Mouse (Mus musculus): ENCODE results near the gene Bzw1. TPM values are rescaled to one million over a fixed set of nuclear protein-coding genes. Genes with fewer than 3 reads are reported as not detected.

The Bzw1 gene
- total and polyA plus RNA-seq, 2 experiments = 16.1 to 103 TPM

DNA sequence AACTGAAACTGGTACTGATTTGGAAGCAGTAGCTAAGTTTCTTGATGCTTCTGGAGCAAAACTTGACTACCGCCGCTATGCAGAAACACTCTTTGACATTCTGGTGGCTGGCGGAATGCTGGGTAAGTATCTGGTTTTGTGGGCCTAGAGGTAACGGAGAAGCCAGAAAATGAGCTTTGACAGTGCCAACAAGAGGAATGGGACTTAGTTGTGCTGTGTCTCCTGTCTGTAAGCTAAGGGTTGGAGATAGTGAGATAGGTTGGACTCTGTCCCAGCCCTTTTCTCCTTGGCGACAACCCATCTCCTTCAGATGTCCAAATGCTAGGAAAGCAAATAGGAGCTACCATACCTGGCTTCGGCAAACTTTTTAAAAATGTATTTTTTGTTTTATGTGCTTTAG lies 5.0 kb downstream of the Bzw1 start:
- Histone ChIP-seq H3K79me2 (ENCODE audit: control insufficient read depth, insufficient read depth, low read length) (peaks cover 9% of the 10 kb centered on the region; the same call in 1 of the 2 replicates), H3K4me3 (ENCODE audit: insufficient read depth, low read depth, low read length) (no peak overlapping the region), H3K4me1 (ENCODE audit: control insufficient read depth, insufficient read depth, low read length) (peaks cover 3% of the 10 kb centered on the region), H3K27me3 (ENCODE audit: control insufficient read depth, insufficient read depth, low read length) (no peaks in the 10 kb centered on the region), H3K36me3 (ENCODE audit: control insufficient read depth, insufficient read depth, low read length) (peaks cover 68% of the 10 kb centered on the region), H3K9ac (ENCODE audit: low read depth, low read length) (no peak overlapping the region), H3K27ac (replicated peaks; ENCODE audit: insufficient read depth, low read depth, low read length) (no peak overlapping the region)
- no peak for DNase-seq (ENCODE audit: extremely low read depth, low read depth, low spot score)
- WGBS = 88% methylated on average over 6 of the region's 6 CpGs
- no peak for TF ChIP-seq CTCF (IDR thresholded peaks at IDR 0.05; ENCODE audit: low read depth, low read length)
- no peak for TF ChIP-seq POLR2A (IDR thresholded peaks at IDR 0.05; ENCODE audit: extremely low read depth, insufficient read depth, low read length)

DNA sequence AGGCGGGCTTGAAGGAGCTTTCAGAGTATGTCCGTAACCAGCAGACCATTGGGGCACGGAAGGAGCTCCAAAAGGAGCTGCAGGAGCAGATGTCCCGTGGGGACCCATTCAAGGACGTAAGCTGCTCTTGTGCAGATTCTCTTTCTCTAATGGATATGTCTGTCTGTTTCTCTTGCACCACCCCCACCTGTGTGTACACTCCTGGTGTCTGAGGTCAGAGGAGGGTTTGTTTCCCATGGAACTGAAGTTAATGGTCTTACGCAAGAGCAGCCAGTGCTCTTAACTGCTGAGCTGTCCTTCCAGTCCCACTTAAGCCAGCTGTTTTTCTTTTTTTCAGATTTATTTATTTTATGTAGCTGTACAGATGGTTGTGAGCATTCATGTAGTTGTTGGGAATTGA lies 8.7 kb downstream of the Bzw1 start:
- H3K36me3 ChIP-seq (ENCODE audit: control insufficient read depth, insufficient read depth, low read length) = peaks cover 76% of the 10 kb centered on the region
- H3K27me3 ChIP-seq (ENCODE audit: control insufficient read depth, insufficient read depth, low read length) = no peaks in the 10 kb centered on the region
- no peak overlapping the region for H3K4me3 ChIP-seq (ENCODE audit: insufficient read depth, low read depth, low read length)
- H3K79me2 ChIP-seq (ENCODE audit: control insufficient read depth, insufficient read depth, low read length) = peaks cover 3% of the 10 kb centered on the region; the same call in 1 of the 2 replicates
- peaks cover 3% of the 10 kb centered on the region for H3K4me1 ChIP-seq (ENCODE audit: control insufficient read depth, insufficient read depth, low read length)
- DNase-seq (ENCODE audit: extremely low read depth, low read depth, low spot score) = peak; percentile 95
- WGBS = 46% methylated on average over 6 of the region's 6 CpGs
- peak overlapping the region; percentile 63 for H3K27ac ChIP-seq (replicated peaks; ENCODE audit: insufficient read depth, low read depth, low read length)
- TF ChIP-seq POLR2A (IDR thresholded peaks at IDR 0.05; ENCODE audit: extremely low read depth, insufficient read depth, low read length) = no peak
- TF ChIP-seq CTCF (IDR thresholded peaks at IDR 0.05; ENCODE audit: low read depth, low read length) = no peak
- no peak overlapping the region for H3K9ac ChIP-seq (ENCODE audit: low read depth, low read length)

DNA sequence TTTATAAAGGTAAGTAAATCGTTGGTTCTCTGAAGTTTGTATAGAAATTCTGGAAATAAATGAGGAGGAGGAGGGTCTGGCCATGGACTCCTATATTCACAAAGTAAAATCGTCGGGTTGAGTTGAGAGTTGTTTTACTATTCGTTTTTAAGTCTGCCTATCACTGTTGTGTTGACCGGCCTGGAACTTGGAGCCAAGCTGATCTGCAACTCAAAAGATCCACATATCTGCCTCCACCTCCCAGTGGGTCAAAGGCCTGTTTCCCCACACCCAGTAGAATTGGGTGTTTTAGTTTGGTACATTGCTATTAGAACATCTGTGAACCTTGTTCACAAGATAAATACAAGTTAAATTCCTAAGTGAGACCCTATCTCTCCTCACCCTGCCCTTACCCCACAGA lies 11.0 kb downstream of the Bzw1 start:
- Histone ChIP-seq H3K4me3 (ENCODE audit: insufficient read depth, low read depth, low read length) (no peak overlapping the region), H3K79me2 (ENCODE audit: control insufficient read depth, insufficient read depth, low read length) (peaks cover 3% of the 10 kb centered on the region; the same call in 1 of the 2 replicates), H3K27ac (replicated peaks; ENCODE audit: insufficient read depth, low read depth, low read length) (no peak overlapping the region), H3K9ac (ENCODE audit: low read depth, low read length) (no peak overlapping the region), H3K36me3 (ENCODE audit: control insufficient read depth, insufficient read depth, low read length) (peaks cover 61% of the 10 kb centered on the region), H3K27me3 (ENCODE audit: control insufficient read depth, insufficient read depth, low read length) (no peaks in the 10 kb centered on the region), H3K4me1 (ENCODE audit: control insufficient read depth, insufficient read depth, low read length) (peaks cover 3% of the 10 kb centered on the region)
- TF ChIP-seq POLR2A (IDR thresholded peaks at IDR 0.05; ENCODE audit: extremely low read depth, insufficient read depth, low read length) (no peak), CTCF (IDR thresholded peaks at IDR 0.05; ENCODE audit: low read depth, low read length) (no peak)
- DNase-seq (ENCODE audit: extremely low read depth, low read depth, low spot score) = peak; percentile 69
- 57% methylated on average over 5 of the region's 5 CpGs for WGBS

DNA sequence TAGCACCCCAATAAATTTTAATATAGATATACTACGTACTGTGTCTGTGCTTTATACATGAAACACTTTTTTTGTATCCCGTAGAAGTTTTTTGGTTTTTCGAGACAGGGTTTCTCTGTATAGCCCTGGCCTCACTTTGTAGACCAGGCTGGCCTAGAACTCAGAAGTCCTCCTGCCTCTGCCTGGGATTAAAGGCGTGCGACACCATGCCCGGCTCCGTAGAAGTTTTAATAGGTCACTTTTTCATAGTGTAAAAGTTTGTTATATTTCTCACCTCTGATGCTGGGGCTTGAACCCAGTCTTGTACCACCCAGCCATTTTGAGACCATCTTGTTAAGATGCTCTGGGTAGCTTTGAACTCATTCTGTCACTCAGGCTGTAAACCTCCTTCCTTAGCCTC lies 14.6 kb downstream of the Bzw1 start:
- Histone ChIP-seq H3K36me3 (ENCODE audit: control insufficient read depth, insufficient read depth, low read length) (peaks cover 52% of the 10 kb centered on the region), H3K4me1 (ENCODE audit: control insufficient read depth, insufficient read depth, low read length) (no peaks in the 10 kb centered on the region), H3K79me2 (ENCODE audit: control insufficient read depth, insufficient read depth, low read length) (peaks cover 3% of the 10 kb centered on the region; the same call in 1 of the 2 replicates), H3K27me3 (ENCODE audit: control insufficient read depth, insufficient read depth, low read length) (no peaks in the 10 kb centered on the region), H3K9ac (ENCODE audit: low read depth, low read length) (no peak overlapping the region), H3K27ac (replicated peaks; ENCODE audit: insufficient read depth, low read depth, low read length) (no peak overlapping the region), H3K4me3 (ENCODE audit: insufficient read depth, low read depth, low read length) (no peak overlapping the region)
- DNase-seq (ENCODE audit: extremely low read depth, low read depth, low spot score) = no peak
- no peak for TF ChIP-seq CTCF (IDR thresholded peaks at IDR 0.05; ENCODE audit: low read depth, low read length)
- WGBS = 98% methylated on average over 7 of the region's 7 CpGs

DNA sequence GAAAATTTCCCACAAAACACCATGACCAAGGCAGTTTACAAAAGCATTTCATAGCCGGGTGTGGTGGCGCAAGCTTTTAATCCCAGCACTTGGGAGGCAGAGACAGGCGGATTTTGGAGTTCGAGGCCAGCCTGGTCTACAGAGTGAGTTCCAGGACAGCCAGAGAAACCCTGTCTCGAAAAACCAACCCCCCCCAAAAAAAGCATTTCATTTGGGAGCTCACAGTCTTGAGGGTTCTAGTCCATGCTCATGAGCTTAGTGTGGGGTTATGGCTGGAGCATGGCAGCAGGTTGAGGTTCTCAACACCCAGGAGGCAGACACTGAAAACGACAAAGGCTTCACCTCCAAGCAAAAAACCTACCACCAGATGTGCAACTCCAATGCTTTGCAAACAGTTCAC lies 15.4 kb downstream of the Bzw1 start:
- no peaks in the 10 kb centered on the region for H3K27me3 ChIP-seq (ENCODE audit: control insufficient read depth, insufficient read depth, low read length)
- 85% methylated on average over 6 of the region's 6 CpGs for WGBS
- no peak for DNase-seq (ENCODE audit: extremely low read depth, low read depth, low spot score)
- no peaks in the 10 kb centered on the region for H3K79me2 ChIP-seq (ENCODE audit: control insufficient read depth, insufficient read depth, low read length)
- H3K36me3 ChIP-seq (ENCODE audit: control insufficient read depth, insufficient read depth, low read length) = peaks cover 52% of the 10 kb centered on the region
- no peaks in the 10 kb centered on the region for H3K4me1 ChIP-seq (ENCODE audit: control insufficient read depth, insufficient read depth, low read length)
- H3K4me3 ChIP-seq (ENCODE audit: insufficient read depth, low read depth, low read length) = no peak overlapping the region
- TF ChIP-seq CTCF (IDR thresholded peaks at IDR 0.05; ENCODE audit: low read depth, low read length) = no peak
- TF ChIP-seq POLR2A (IDR thresholded peaks at IDR 0.05; ENCODE audit: extremely low read depth, insufficient read depth, low read length) = no peak
- no peak overlapping the region for H3K27ac ChIP-seq (replicated peaks; ENCODE audit: insufficient read depth, low read depth, low read length)
- H3K9ac ChIP-seq (ENCODE audit: low read depth, low read length) = no peak overlapping the region

DNA sequence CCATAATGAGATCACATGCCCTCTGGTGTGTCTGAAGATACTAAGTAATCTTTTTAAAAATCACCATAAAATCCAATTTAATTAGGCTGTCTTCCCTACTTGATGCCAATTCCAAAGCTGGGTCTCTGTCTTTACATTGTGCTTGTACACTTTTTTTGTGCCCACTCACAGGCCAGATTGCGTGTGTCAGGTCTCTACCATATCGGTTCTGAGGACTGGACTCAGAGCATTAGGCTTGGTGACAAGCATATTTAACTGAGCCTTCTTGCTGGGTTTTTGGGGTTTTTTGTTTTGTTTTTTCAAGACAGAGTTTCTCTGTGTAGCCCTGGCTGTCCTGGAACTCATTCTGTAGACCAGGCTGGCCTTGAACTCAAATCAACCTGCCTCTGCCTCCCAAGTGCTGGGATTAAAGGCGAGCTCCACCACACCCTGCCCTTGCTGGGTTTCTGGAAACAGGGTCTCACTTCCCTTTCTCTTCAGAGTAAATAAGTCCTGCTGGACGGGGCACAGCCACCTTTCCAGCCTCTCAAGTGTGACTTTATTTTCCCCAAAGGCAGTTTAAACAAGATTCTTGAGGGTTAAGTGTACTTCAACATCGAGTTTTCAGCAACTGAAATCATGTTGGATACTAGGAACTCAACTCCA lies 17.0 kb downstream of the Bzw1 start:
- H3K9ac ChIP-seq (ENCODE audit: low read depth, low read length) = no peak overlapping the region
- H3K36me3 ChIP-seq (ENCODE audit: control insufficient read depth, insufficient read depth, low read length) = peaks cover 55% of the 10 kb centered on the region
- no peak overlapping the region for H3K4me3 ChIP-seq (ENCODE audit: insufficient read depth, low read depth, low read length)
- no peak for DNase-seq (ENCODE audit: extremely low read depth, low read depth, low spot score)
- no peaks in the 10 kb centered on the region for H3K27me3 ChIP-seq (ENCODE audit: control insufficient read depth, insufficient read depth, low read length)
- no peaks in the 10 kb centered on the region for H3K79me2 ChIP-seq (ENCODE audit: control insufficient read depth, insufficient read depth, low read length)
- TF ChIP-seq CTCF (IDR thresholded peaks at IDR 0.05; ENCODE audit: low read depth, low read length) (no peak), POLR2A (IDR thresholded peaks at IDR 0.05; ENCODE audit: extremely low read depth, insufficient read depth, low read length) (no peak)
- 85% methylated on average over 5 of the region's 5 CpGs for WGBS
- H3K27ac ChIP-seq (replicated peaks; ENCODE audit: insufficient read depth, low read depth, low read length) = no peak overlapping the region
- H3K4me1 ChIP-seq (ENCODE audit: control insufficient read depth, insufficient read depth, low read length) = no peaks in the 10 kb centered on the region

Data from liver, adult 2 months (tissue).